Mouse (Mus musculus): Measurements from ENCODE around the gene Rrp8. TPM values are rescaled to one million over a fixed set of nuclear protein-coding genes. Genes with fewer than 3 reads are reported as not detected.
A peak's percentile ranks its signal among the peaks of the same experiment; 100 is the strongest.
"Not testable (repeated sequence)": the region's sequence is repeated elsewhere in the genome, so short reads cannot be mapped to it uniquely, and the experiment has no call there.

The Rrp8 gene
- polyA plus RNA-seq, 1 experiment from 2014 or later: 44.0 TPM

- no peaks in the 10 kb centered on the region for H3K27me3 ChIP-seq (ENCODE audit: low read depth, poor library complexity, severe bottlenecking)
- no peaks in the 10 kb centered on the region for H3K9me3 ChIP-seq (replicated peaks)
- H3K36me3 ChIP-seq: peaks cover 43% of the 10 kb centered on the region
- H3K27ac ChIP-seq (replicated peaks): no peak overlapping the region
- DNase-seq (ENCODE audit: low spot score): no peak
- peaks cover 47% of the 10 kb centered on the region for H3K4me1 ChIP-seq
- WGBS: 92% methylated on average over 9 of the region's 9 CpGs
- H3K4me3 ChIP-seq: no peak overlapping the region
Measured at GRCm38 (mm10) chr7:105741978-105742377, 4.8 kb upstream of the Rrp8 start.

GRCm38 (mm10) chr7:105740851-105741250 is 3.7 kb upstream of the Rrp8 start:
- Histone ChIP-seq H3K36me3 (peaks cover 33% of the 10 kb centered on the region), H3K4me3 (no peak overlapping the region)
- 94% methylated on average over 6 of the region's 6 CpGs for WGBS

GRCm38 (mm10) chr7:105740089-105740795 is 3.1 kb upstream of the Rrp8 start:
- DNase-seq (ENCODE audit: low spot score): no peak
- H3K9me3 ChIP-seq (replicated peaks): no peaks in the 10 kb centered on the region
- H3K27ac ChIP-seq (replicated peaks): no peak overlapping the region
- H3K27me3 ChIP-seq (ENCODE audit: low read depth, poor library complexity, severe bottlenecking): no peaks in the 10 kb centered on the region
- peaks cover 55% of the 10 kb centered on the region for H3K4me1 ChIP-seq
- H3K36me3 ChIP-seq: peaks cover 33% of the 10 kb centered on the region
- whole genome bisulfite sequencing: 93% methylated on average over 13 of the region's 13 CpGs
- no peak overlapping the region for H3K4me3 ChIP-seq

More at GRCm38 (mm10) chr7:105740851-105741250, 3.7 kb upstream of the Rrp8 start:
- Histone ChIP-seq H3K27ac (replicated peaks) (no peak overlapping the region), H3K27me3 (ENCODE audit: low read depth, poor library complexity, severe bottlenecking) (no peaks in the 10 kb centered on the region), H3K9me3 (replicated peaks) (no peaks in the 10 kb centered on the region), H3K4me1 (peaks cover 49% of the 10 kb centered on the region)
- no peak for DNase-seq (ENCODE audit: low spot score)

GRCm38 (mm10) chr7:105738948-105739347 is 1.8 kb upstream of the Rrp8 start:
- WGBS: 29% methylated on average over 3 of the region's 3 CpGs
- Histone ChIP-seq H3K4me1 (peaks cover 52% of the 10 kb centered on the region), H3K36me3 (peaks cover 44% of the 10 kb centered on the region), H3K27me3 (ENCODE audit: low read depth, poor library complexity, severe bottlenecking) (no peaks in the 10 kb centered on the region), H3K27ac (replicated peaks) (peak overlapping the region; percentile 64; the same call in 1 of the 2 replicates), H3K4me3 (peak overlapping the region; percentile 24; the same call in 1 of the 2 replicates), H3K9me3 (replicated peaks) (no peaks in the 10 kb centered on the region)
- DNase-seq (ENCODE audit: low spot score): peak; percentile 58

GRCm38 (mm10) chr7:105738286-105738685 is 1.1 kb upstream of the Rrp8 start:
- Histone ChIP-seq H3K27ac (replicated peaks) (no peak overlapping the region), H3K4me1 (peaks cover 46% of the 10 kb centered on the region), H3K4me3 (peak overlapping the region; percentile 91), H3K27me3 (ENCODE audit: low read depth, poor library complexity, severe bottlenecking) (no peaks in the 10 kb centered on the region), H3K9me3 (replicated peaks) (no peaks in the 10 kb centered on the region), H3K36me3 (peaks cover 51% of the 10 kb centered on the region)
- no peak for DNase-seq (ENCODE audit: low spot score)
- WGBS: 80% methylated on average over 2 of the region's 2 CpGs

- DNase-seq (ENCODE audit: low spot score): no peak
- peaks cover 52% of the 10 kb centered on the region for H3K36me3 ChIP-seq
- peaks cover 40% of the 10 kb centered on the region for H3K4me1 ChIP-seq
- no peaks in the 10 kb centered on the region for H3K27me3 ChIP-seq (ENCODE audit: low read depth, poor library complexity, severe bottlenecking)
- peak overlapping the region; percentile 92; the same call in 1 of the 2 replicates for H3K27ac ChIP-seq (replicated peaks)
- H3K4me3 ChIP-seq: peak overlapping the region; percentile 91
- H3K9me3 ChIP-seq (replicated peaks): no peaks in the 10 kb centered on the region
- 38% methylated on average over 3 of the region's 3 CpGs for WGBS
Measured at GRCm38 (mm10) chr7:105737648-105738047, 463 bp upstream of the Rrp8 start.

- Histone ChIP-seq H3K36me3 (peaks cover 52% of the 10 kb centered on the region), H3K4me3 (peak within 1 kb of the TSS; percentile 91), H3K27me3 (ENCODE audit: low read depth, poor library complexity, severe bottlenecking) (no peaks in the 10 kb centered on the region), H3K9me3 (replicated peaks) (no peaks in the 10 kb centered on the region), H3K27ac (replicated peaks) (peak within 1 kb of the TSS; percentile 92), H3K4me1 (peaks cover 40% of the 10 kb centered on the region)
- DNase-seq (ENCODE audit: low spot score): peak; percentile 89
- WGBS: under 1% methylated on average over 59 of the region's 62 CpGs
Measured at GRCm38 (mm10) chr7:105736264-105736901, 802 bp downstream of the Rrp8 start, which contains the start of gene Ilk. Ilk (plus strand) TSS chr7:105736592.

- H3K27me3 ChIP-seq (ENCODE audit: low read depth, poor library complexity, severe bottlenecking); H3K9me3 ChIP-seq (replicated peaks); DNase-seq (ENCODE audit: low spot score): not testable (repeated sequence)
- peak overlapping the region; percentile 91 for H3K4me3 ChIP-seq
- 66% methylated on average over 4 of the region's 4 CpGs for WGBS
- H3K36me3 ChIP-seq: peaks cover 52% of the 10 kb centered on the region
- H3K4me1 ChIP-seq: peaks cover 40% of the 10 kb centered on the region
- peak overlapping the region; percentile 92; the same call in 1 of the 2 replicates for H3K27ac ChIP-seq (replicated peaks)
Measured at GRCm38 (mm10) chr7:105735464-105735863, 1.7 kb downstream of the Rrp8 start.

GRCm38 (mm10) chr7:105734826-105735225 is 2.4 kb downstream of the Rrp8 start:
- H3K9me3 ChIP-seq (replicated peaks): no peaks in the 10 kb centered on the region
- 92% methylated on average over 8 of the region's 8 CpGs for WGBS
- peaks cover 38% of the 10 kb centered on the region for H3K4me1 ChIP-seq
- 0 out of 2 replicates have a peak overlapping the region, but pooled peaks have one; percentile 91 for H3K4me3 ChIP-seq
- no peaks in the 10 kb centered on the region for H3K27me3 ChIP-seq (ENCODE audit: low read depth, poor library complexity, severe bottlenecking)
- peaks cover 52% of the 10 kb centered on the region for H3K36me3 ChIP-seq
- no peak for DNase-seq (ENCODE audit: low spot score)
- no peak overlapping the region for H3K27ac ChIP-seq (replicated peaks)

GRCm38 (mm10) chr7:105733836-105734235 is 3.3 kb downstream of the Rrp8 start:
- H3K4me1 ChIP-seq: peaks cover 39% of the 10 kb centered on the region
- no peaks in the 10 kb centered on the region for H3K9me3 ChIP-seq (replicated peaks)
- H3K27ac ChIP-seq (replicated peaks): no peak overlapping the region
- peaks cover 59% of the 10 kb centered on the region for H3K36me3 ChIP-seq
- WGBS: 96% methylated on average over 11 of the region's 11 CpGs
- no peak for DNase-seq (ENCODE audit: low spot score)
- H3K4me3 ChIP-seq: no peak overlapping the region
- no peaks in the 10 kb centered on the region for H3K27me3 ChIP-seq (ENCODE audit: low read depth, poor library complexity, severe bottlenecking)

GRCm38 (mm10) chr7:105728701-105729428 is 8.3 kb downstream of the Rrp8 start:
- Histone ChIP-seq H3K27me3 (ENCODE audit: low read depth, poor library complexity, severe bottlenecking) (no peaks in the 10 kb centered on the region), H3K9me3 (replicated peaks) (no peaks in the 10 kb centered on the region), H3K4me1 (peaks cover 7% of the 10 kb centered on the region; the same call in 1 of the 2 replicates), H3K27ac (replicated peaks) (no peak overlapping the region), H3K4me3 (no peak overlapping the region), H3K36me3 (peaks cover 48% of the 10 kb centered on the region)
- no peak for DNase-seq (ENCODE audit: low spot score)
- 85% methylated on average over 6 of the region's 6 CpGs for WGBS

GRCm38 (mm10) chr7:105726980-105727325 is 10.2 kb downstream of the Rrp8 start:
- peaks cover 7% of the 10 kb centered on the region; the same call in 1 of the 2 replicates for H3K4me1 ChIP-seq
- no peaks in the 10 kb centered on the region for H3K27me3 ChIP-seq (ENCODE audit: low read depth, poor library complexity, severe bottlenecking)
- no peak overlapping the region for H3K27ac ChIP-seq (replicated peaks)
- peaks cover 29% of the 10 kb centered on the region for H3K36me3 ChIP-seq
- no peaks in the 10 kb centered on the region for H3K9me3 ChIP-seq (replicated peaks)
- no peak for DNase-seq (ENCODE audit: low spot score)
- WGBS: 93% methylated on average over 4 of the region's 4 CpGs
- H3K4me3 ChIP-seq: no peak overlapping the region

Data from midbrain, embryonic 10.5 days (tissue).